Comparison of ENCODE assay signal across 8 mouse cellular contexts in the genomic region with DNA sequence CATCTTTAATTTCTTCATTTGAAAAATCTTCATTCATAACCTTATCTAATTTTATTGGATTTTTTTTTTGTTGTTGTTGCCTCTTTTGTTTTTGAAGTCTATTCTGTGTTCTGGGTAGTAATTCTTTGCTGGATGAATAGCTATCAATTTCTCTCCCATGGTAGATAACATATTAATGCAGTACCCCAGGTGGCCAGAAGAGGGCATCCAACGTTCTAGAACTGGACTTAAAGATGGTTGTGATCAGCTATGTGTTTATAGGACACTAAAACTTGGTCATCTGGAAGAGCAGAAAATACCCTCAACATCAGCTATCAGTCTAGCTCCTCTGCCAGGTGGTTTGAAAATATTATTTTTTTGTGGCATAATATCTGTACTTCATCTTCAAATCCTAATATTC.
DNase-seq lines count a peak whose midpoint lies in the region; ATAC-seq and TF ChIP-seq lines count a peak whose summit lies in the region.
"Not testable (repeated sequence)": the region's sequence is repeated elsewhere in the genome, so short reads cannot be mapped to it uniquely, and the experiment has no call there.

No protein-coding gene starts in this region.

- not testable (repeated sequence) for H3K4me2 ChIP-seq in hindbrain, postnatal 0 days (ENCODE audit: low read depth, low read length); lung, embryonic 14.5 days; stomach, postnatal 0 days (replicated peaks; ENCODE audit: low read depth)

- peak; percentile 24; the same call in 1 of the 2 replicates for TF ChIP-seq CTCF in hindbrain, postnatal 0 days (IDR thresholded peaks at IDR 0.05; ENCODE audit: low read depth)
- TF ChIP-seq CTCF in lung, embryonic 14.5 days (IDR thresholded peaks at IDR 0.05; ENCODE audit: low read depth): peak; percentile 42
- peak; percentile 52 for TF ChIP-seq CTCF in stomach, postnatal 0 days (IDR thresholded peaks at IDR 0.05; ENCODE audit: low read depth)

- DNase-seq in 3T3-L1 (ENCODE audit: low read depth, low spot score) (peak; percentile 79), ES-CJ7 (ENCODE audit: low read depth, low spot score) (peak; percentile 38), R1 (ENCODE audit: low read depth, low spot score) (peak; percentile 76)
- DNase-seq in embryo, embryonic 10.5 days (ENCODE audit: low spot score): peak; percentile 24
- not testable (repeated sequence) for DNase-seq in hindbrain, postnatal 0 days (ENCODE audit: low spot score); stomach, postnatal 0 days (ENCODE audit: low spot score)
- peak; percentile 18 to 38 for DNase-seq in kidney, postnatal 4 days
- DNase-seq in lung, embryonic 14.5 days: peak; percentile 35

- H3K9ac ChIP-seq in hindbrain, postnatal 0 days (replicated peaks; ENCODE audit: low read length); lung, embryonic 14.5 days; stomach, postnatal 0 days (ENCODE audit: low read length): not testable (repeated sequence)

- not testable (repeated sequence) for H3K27me3 ChIP-seq in hindbrain, postnatal 0 days (ENCODE audit: insufficient read depth, low read length); lung, embryonic 14.5 days (ENCODE audit: insufficient read depth, low read length); stomach, postnatal 0 days (ENCODE audit: control insufficient read depth, insufficient read depth, low read length)

- peaks cover 42% of the 10 kb centered on the region for H3K9me3 ChIP-seq in hindbrain, postnatal 0 days (ENCODE audit: low read length)
- H3K9me3 ChIP-seq in lung, embryonic 14.5 days (ENCODE audit: low read depth, low read length): peaks cover 31% of the 10 kb centered on the region
- H3K9me3 ChIP-seq in stomach, postnatal 0 days (ENCODE audit: control insufficient read depth, low read length): peaks cover 20% of the 10 kb centered on the region

- H3K4me3 ChIP-seq in hindbrain, postnatal 0 days (ENCODE audit: low read length); lung, embryonic 14.5 days (ENCODE audit: low read depth, low read length); stomach, postnatal 0 days (ENCODE audit: low read depth, low read length): not testable (repeated sequence)

- H3K4me1 ChIP-seq in hindbrain, postnatal 0 days (ENCODE audit: insufficient read depth, low read length); lung, embryonic 14.5 days (ENCODE audit: insufficient read depth); stomach, postnatal 0 days (replicated peaks; ENCODE audit: control insufficient read depth, insufficient read depth): not testable (repeated sequence)

- TF ChIP-seq EP300 in stomach, postnatal 0 days (optimal IDR thresholded peaks at IDR 0.05): not testable (repeated sequence)

- 0% methylated on average over 1 of the region's 1 CpGs for WGBS in hindbrain, postnatal 0 days
- 3% methylated on average over 1 of the region's 1 CpGs for WGBS in lung, embryonic 14.5 days
- WGBS in stomach, postnatal 0 days: 1% methylated on average over 1 of the region's 1 CpGs

- ATAC-seq in hindbrain, postnatal 0 days; lung, embryonic 14.5 days (ENCODE audit: insufficient read depth); stomach, postnatal 0 days (ENCODE audit: low FRiP score, low TSS enrichment): not testable (repeated sequence)

- H3K27ac ChIP-seq in hindbrain, postnatal 0 days; lung, embryonic 14.5 days (ENCODE audit: low read depth); stomach, postnatal 0 days (replicated peaks): not testable (repeated sequence)

- H3K36me3 ChIP-seq in hindbrain, postnatal 0 days (ENCODE audit: insufficient read depth, low read length); lung, embryonic 14.5 days (ENCODE audit: insufficient read depth); stomach, postnatal 0 days (ENCODE audit: control insufficient read depth, insufficient read depth, low read length): not testable (repeated sequence)
